In genomic region chr13:104227478-104227877, GRCm38 (mm10) we compare ENCODE assay signal across 9 mouse cellular contexts. TPM values are rescaled to one million over a fixed set of nuclear protein-coding genes. Genes with fewer than 3 reads are reported as not detected.
DNase-seq lines count a peak whose midpoint lies in the region; ATAC-seq and TF ChIP-seq lines count a peak whose summit lies in the region.
"Had no signal": no experiment of that assay in that cellular context is flagged by ENCODE, and none has a peak within 500 bp of the region (broad histone marks: within the 10 kb centered on the region; RNA-seq: fewer than 3 reads in every experiment).

No protein-coding gene starts in this region.

- no peak for TF ChIP-seq EP300 in MEL (IDR thresholded peaks at IDR 0.05; ENCODE audit: low read depth in 1 of 2, low read length in 2 of 2)

- no peak for DNase-seq in heart, postnatal 10 days
- DNase-seq in MEL (ENCODE audit: low read depth, low spot score) = peak; percentile 49
- DNase-seq in thymus, postnatal 36 days = no peak
- no peak for DNase-seq in left cerebral cortex, postnatal 36 days (ENCODE audit: low spot score in 2 of 2)
- no peak for DNase-seq in cerebellum, postnatal 14 days
- DNase-seq: thymus, postnatal 14 days had no signal

- peak overlapping the region; percentile 83 for H3K9ac ChIP-seq in heart, embryonic 14.5 days (ENCODE audit: low read length)
- peak overlapping the region; percentile 93 for H3K9ac ChIP-seq in MEL (ENCODE audit: control insufficient read depth, low read depth, low read length, poor library complexity, severe bottlenecking)
- H3K9ac ChIP-seq in hindbrain, embryonic 13.5 days = peak overlapping the region; percentile 86
- H3K9ac ChIP-seq in midbrain, embryonic 13.5 days (replicated peaks) = peak overlapping the region; percentile 46; the same call in 1 of the 2 replicates

- no peak for ATAC-seq in heart, embryonic 14.5 days (ENCODE audit: insufficient number of reproducible peaks, insufficient read depth, low FRiP score, low read depth)
- ATAC-seq in hindbrain, embryonic 13.5 days (ENCODE audit: low FRiP score) = no peak
- no peak for ATAC-seq in midbrain, embryonic 13.5 days

- TF ChIP-seq CTCF in MEL (IDR thresholded peaks at IDR 0.05 in 2 of 3, conservative IDR thresholded peaks at IDR 0.05 in 1 of 3; ENCODE audit: control insufficient read depth in 1 of 3, insufficient read depth in 1 of 3, low read depth in 2 of 3, low read length in 3 of 3, poor library complexity in 1 of 3, severe bottlenecking in 1 of 3) = no peak

- TF ChIP-seq POLR2A in MEL (IDR thresholded peaks at IDR 0.05; ENCODE audit: control insufficient read depth in 1 of 2, insufficient read depth in 1 of 2, low read depth in 1 of 2, low read length in 2 of 2, poor library complexity in 1 of 2) = no peak

- H3K4me2 ChIP-seq in heart, embryonic 14.5 days (ENCODE audit: low read length) = peak overlapping the region; percentile 76
- H3K4me2 ChIP-seq in hindbrain, embryonic 13.5 days = peak overlapping the region; percentile 70
- peak overlapping the region; percentile 62 for H3K4me2 ChIP-seq in midbrain, embryonic 13.5 days (replicated peaks)

- intact Hi-C loops in heart, postnatal 10 days (cut with DNase I) = loop anchor here (5.0 kb wide), 1 partner anchor 45 kb away; no protein-coding TSS in a partner anchor
- intact Hi-C loops in left cerebral cortex, postnatal 36 days (cut with DNase I) = loop anchor here (10.0 kb wide), 1 partner anchor 557 kb away; no protein-coding TSS in a partner anchor

- no peak for TF ChIP-seq RAD21 in MEL (IDR thresholded peaks at IDR 0.05; ENCODE audit: low read depth, low read length)

- peaks cover 19% of the 10 kb centered on the region; the same call in 1 of the 2 replicates for H3K36me3 ChIP-seq in heart, embryonic 14.5 days (ENCODE audit: control insufficient read depth, insufficient read depth, low read length)
- H3K36me3 ChIP-seq in MEL (ENCODE audit: control insufficient read depth in 1 of 2, insufficient read depth in 2 of 2, low read length in 2 of 2) = peaks cover 0 to 25% of the 10 kb centered on the region in 2 experiments; a peak in 3 of 4 replicates
- no peaks in the 10 kb centered on the region for H3K36me3 ChIP-seq in hindbrain, embryonic 13.5 days
- 0 out of 2 replicates have a peak, but pooled peaks cover 2% of the 10 kb centered on the region for H3K36me3 ChIP-seq in midbrain, embryonic 13.5 days

- peaks cover 0 to 15% of the 10 kb centered on the region in 2 experiments; a peak in 3 of 4 replicates for H3K4me1 ChIP-seq in heart, embryonic 14.5 days (ENCODE audit: control insufficient read depth in 2 of 2, insufficient read depth in 2 of 2, low read length in 2 of 2)
- H3K4me1 ChIP-seq in MEL (ENCODE audit: control insufficient read depth in 1 of 2, insufficient read depth in 2 of 2, low read length in 2 of 2) = peaks cover 3 to 8% of the 10 kb centered on the region in 2 experiments
- H3K4me1 ChIP-seq in hindbrain, embryonic 13.5 days (replicated peaks) = peaks cover 16% of the 10 kb centered on the region
- H3K4me1 ChIP-seq in midbrain, embryonic 13.5 days (replicated peaks) = peaks cover 17% of the 10 kb centered on the region

- no peaks in the 10 kb centered on the region for H3K27me3 ChIP-seq in heart, embryonic 14.5 days (ENCODE audit: control insufficient read depth, insufficient read depth, low read length)
- H3K27me3 ChIP-seq in MEL (ENCODE audit: control insufficient read depth in 1 of 2, insufficient read depth in 2 of 2, low read length in 2 of 2) = no peaks in the 10 kb centered on the region
- H3K27me3 ChIP-seq in hindbrain, embryonic 13.5 days = no peaks in the 10 kb centered on the region
- H3K27me3 ChIP-seq in midbrain, embryonic 13.5 days = no peaks in the 10 kb centered on the region

- H3K79me2 ChIP-seq in MEL (ENCODE audit: control insufficient read depth, insufficient read depth, low read length, poor library complexity) = peaks cover 27% of the 10 kb centered on the region

- peak overlapping the region in 1 of 2 experiments; percentile 72; a peak in 3 of 4 replicates for H3K4me3 ChIP-seq in heart, embryonic 14.5 days (ENCODE audit: control insufficient read depth in 1 of 2, insufficient read depth in 1 of 2, low read depth in 1 of 2, low read length in 2 of 2)
- H3K4me3 ChIP-seq in MEL (ENCODE audit: control insufficient read depth in 1 of 2, insufficient read depth in 1 of 2, low read depth in 2 of 2, low read length in 2 of 2) = peak overlapping the region; percentile 61 to 92
- H3K4me3 ChIP-seq in hindbrain, embryonic 13.5 days = peak overlapping the region; percentile 74
- peak overlapping the region; percentile 79 for H3K4me3 ChIP-seq in midbrain, embryonic 13.5 days (replicated peaks)

- WGBS in heart, embryonic 14.5 days = 40% methylated on average over 3 of the region's 3 CpGs
- WGBS in hindbrain, embryonic 13.5 days = 85% methylated on average over 3 of the region's 3 CpGs
- WGBS in midbrain, embryonic 13.5 days = 73% methylated on average over 3 of the region's 3 CpGs

- no peaks in the 10 kb centered on the region for H3K9me3 ChIP-seq in heart, embryonic 14.5 days (ENCODE audit: control insufficient read depth, low read length)
- no peaks in the 10 kb centered on the region for H3K9me3 ChIP-seq in MEL (replicated peaks; ENCODE audit: insufficient read depth, low read length)
- H3K9me3 ChIP-seq in hindbrain, embryonic 13.5 days = no peaks in the 10 kb centered on the region
- no peaks in the 10 kb centered on the region for H3K9me3 ChIP-seq in midbrain, embryonic 13.5 days

- H3K27ac ChIP-seq in heart, embryonic 14.5 days (replicated peaks in 1 of 2; ENCODE audit: control insufficient read depth in 1 of 2, insufficient read depth in 1 of 2, low read depth in 2 of 2, low read length in 2 of 2) = no peak overlapping the region
- H3K27ac ChIP-seq in MEL (ENCODE audit: control insufficient read depth, low read depth, low read length) = peak overlapping the region; percentile 51
- no peak overlapping the region for H3K27ac ChIP-seq in hindbrain, embryonic 13.5 days
- H3K27ac ChIP-seq in midbrain, embryonic 13.5 days = no peak overlapping the region

TF ChIP-seq in MEL, 35 proteins besides CTCF, POLR2A, EP300 and RAD21:
- TF ChIP-seq USF2 (IDR thresholded peaks at IDR 0.05; ENCODE audit: borderline replicate concordance in 1 of 2, insufficient read depth in 1 of 2, low read depth in 1 of 2, low read length in 2 of 2) (no peak), USF1 (IDR thresholded peaks at IDR 0.05; ENCODE audit: low read depth, low read length) (peak; percentile 68; the same call in 1 of the 2 replicates)

RNA-seq across cellular contexts. Expression of gene Cenpk, which starts 0.9 kb away (rescaled TPM):
- polyA plus RNA-seq in heart, embryonic 14.5 days (2014; fragmentation: Nextera tagmentation; extraction: Ambion mirVana) = 40.2 and 49.5 TPM in 2 replicates
- 1 to 10 TPM; 3.8 to 5.5 TPM for total RNA-seq in heart, postnatal 10 days (2021)
- total RNA-seq in MEL (2012; rRNA removed) = 18.5 and 20.3 TPM in 2 replicates
- 100 to 1,000 TPM in 1 of 2 experiments, 1 to 10 TPM in 1; 8.9 to 408 TPM for polyA plus RNA-seq in MEL (2012; ENCODE audit: insufficient read depth in 1 of 2, insufficient read length in 2 of 2, low read depth in 1 of 2, low replicate concordance in 2 of 2, missing spikeins in 1 of 2)
- polyA plus RNA-seq in hindbrain, embryonic 13.5 days (2015; fragmentation: Nextera tagmentation; extraction: Ambion mirVana) = 16.6 and 18.6 TPM in 2 replicates
- 28.1 and 36.5 TPM in 2 replicates for polyA plus RNA-seq in midbrain, embryonic 13.5 days (2015; fragmentation: Nextera tagmentation; extraction: Ambion mirVana)
- total RNA-seq in left cerebral cortex, postnatal 36 days (2021) = 1 to 10 TPM; 1.0 to 1.2 TPM

RNA-seq across cellular contexts. Expression of gene Ppwd1, which starts 1.2 kb away (rescaled TPM):
- 8.2 and 9.3 TPM in 2 replicates for polyA plus RNA-seq in heart, embryonic 14.5 days (2014; fragmentation: Nextera tagmentation; extraction: Ambion mirVana)
- total RNA-seq in heart, postnatal 10 days (2021) = 10 to 100 TPM in 1 of 2 experiments, 1 to 10 TPM in 1; 8.8 to 10.2 TPM
- total RNA-seq in MEL (2012; rRNA removed) = 16.2 and 17.1 TPM in 2 replicates
- polyA plus RNA-seq in MEL (2012; ENCODE audit: insufficient read depth in 1 of 2, insufficient read length in 2 of 2, low read depth in 1 of 2, low replicate concordance in 2 of 2, missing spikeins in 1 of 2) = 10 to 100 TPM in 1 of 2 experiments, not detected in 1; 16.0 TPM
- polyA plus RNA-seq in hindbrain, embryonic 13.5 days (2015; fragmentation: Nextera tagmentation; extraction: Ambion mirVana) = 9.0 and 9.6 TPM in 2 replicates
- 9.1 and 10.1 TPM in 2 replicates for polyA plus RNA-seq in midbrain, embryonic 13.5 days (2015; fragmentation: Nextera tagmentation; extraction: Ambion mirVana)
- 10 to 100 TPM in 1 of 2 experiments, 1 to 10 TPM in 1; 9.3 to 13.7 TPM for total RNA-seq in left cerebral cortex, postnatal 36 days (2021)

RNA-seq across cellular contexts. Expression of gene Trim23, which starts 48.9 kb away (rescaled TPM):
- 15.0 and 17.2 TPM in 2 replicates for polyA plus RNA-seq in heart, embryonic 14.5 days (2014; fragmentation: Nextera tagmentation; extraction: Ambion mirVana)
- 10 to 100 TPM; 19.6 to 20.7 TPM for total RNA-seq in heart, postnatal 10 days (2021)
- 8.5 and 8.6 TPM in 2 replicates for total RNA-seq in MEL (2012; rRNA removed)
- polyA plus RNA-seq in MEL (2012; ENCODE audit: insufficient read depth in 1 of 2, insufficient read length in 2 of 2, low read depth in 1 of 2, low replicate concordance in 2 of 2, missing spikeins in 1 of 2) = 1 to 10 TPM in 1 of 2 experiments, not detected in 1; 5.8 TPM
- 33.6 and 34.2 TPM in 2 replicates for polyA plus RNA-seq in hindbrain, embryonic 13.5 days (2015; fragmentation: Nextera tagmentation; extraction: Ambion mirVana)
- 29.6 and 37.2 TPM in 2 replicates for polyA plus RNA-seq in midbrain, embryonic 13.5 days (2015; fragmentation: Nextera tagmentation; extraction: Ambion mirVana)
- 10 to 100 TPM; 53.9 to 54.4 TPM for total RNA-seq in left cerebral cortex, postnatal 36 days (2021)

RNA-seq across cellular contexts. Expression of gene Trappc13, which starts 49.2 kb away (rescaled TPM):
- 48.7 and 51.3 TPM in 2 replicates for polyA plus RNA-seq in heart, embryonic 14.5 days (2014; fragmentation: Nextera tagmentation; extraction: Ambion mirVana)
- 10 to 100 TPM; 34.4 to 37.4 TPM for total RNA-seq in heart, postnatal 10 days (2021)
- 33.4 and 33.5 TPM in 2 replicates for total RNA-seq in MEL (2012; rRNA removed)
- polyA plus RNA-seq in MEL (2012; ENCODE audit: insufficient read depth in 1 of 2, insufficient read length in 2 of 2, low read depth in 1 of 2, low replicate concordance in 2 of 2, missing spikeins in 1 of 2) = 10 to 100 TPM in 1 of 2 experiments, not detected in 1; 28.3 TPM
- 66.3 and 68.2 TPM in 2 replicates for polyA plus RNA-seq in hindbrain, embryonic 13.5 days (2015; fragmentation: Nextera tagmentation; extraction: Ambion mirVana)
- 70.1 and 74.7 TPM in 2 replicates for polyA plus RNA-seq in midbrain, embryonic 13.5 days (2015; fragmentation: Nextera tagmentation; extraction: Ambion mirVana)
- total RNA-seq in left cerebral cortex, postnatal 36 days (2021) = 10 to 100 TPM; 52.0 to 55.4 TPM
